ENCODE assay signal across 9 mouse cellular contexts in genomic region chr6:90729829-90730228, GRCm38 (mm10).
DNase-seq lines count a peak whose midpoint lies in the region; ATAC-seq and TF ChIP-seq lines count a peak whose summit lies in the region.
"Had no signal": no experiment of that assay in that cellular context is flagged by ENCODE, and none has a peak within 500 bp of the region (broad histone marks: within the 10 kb centered on the region; RNA-seq: fewer than 3 reads in every experiment).

No protein-coding gene starts in this region.

- H3K4me3 ChIP-seq in cerebellum, adult 2 months (replicated peaks; ENCODE audit: insufficient read depth, low read depth, low read length) = no peak overlapping the region
- no peak overlapping the region for H3K4me3 ChIP-seq in intestine, embryonic 16.5 days (ENCODE audit: low read length)

- TF ChIP-seq CTCF in cerebellum, adult 2 months (IDR thresholded peaks at IDR 0.05; ENCODE audit: borderline replicate concordance, insufficient read depth, low read depth, low read length) = no peak

- WGBS in cerebellum, adult 2 months = 2% methylated on average over 5 of the region's 5 CpGs
- WGBS in intestine, embryonic 16.5 days = 59% methylated on average over 5 of the region's 5 CpGs

- peak overlapping the region; percentile 38 for H3K9ac ChIP-seq in intestine, embryonic 16.5 days (ENCODE audit: low read depth, low read length)

- H3K4me1 ChIP-seq in cerebellum, adult 2 months (ENCODE audit: control insufficient read depth, insufficient read depth, low read length) = peaks cover 69% of the 10 kb centered on the region
- H3K4me1 ChIP-seq in intestine, embryonic 16.5 days (ENCODE audit: control insufficient read depth, insufficient read depth, low read length) = peaks cover 37% of the 10 kb centered on the region

- no peak overlapping the region for H3K4me2 ChIP-seq in intestine, embryonic 16.5 days (ENCODE audit: low read depth, low read length)

- TF ChIP-seq POLR2A in cerebellum, adult 2 months (IDR thresholded peaks at IDR 0.05; ENCODE audit: borderline replicate concordance, insufficient read depth, low read length) = no peak

- no peaks in the 10 kb centered on the region for H3K9me3 ChIP-seq in intestine, embryonic 16.5 days (ENCODE audit: control insufficient read depth, low read length)

- ATAC-seq in frontal cortex, adult (ENCODE audit: low TSS enrichment) = 0 out of 2 replicates have a peak, but pooled peaks have one; percentile 21
- 0 out of 2 replicates have a peak, but pooled peaks have one; percentile 7 for ATAC-seq in intestine, embryonic 16.5 days

- DNase-seq in frontal cortex, postnatal 14 days (ENCODE audit: low spot score in 2 of 2) = no peak
- DNase-seq in layer of hippocampus, adult 9-11 months = peak; percentile 83
- DNase-seq in layer of hippocampus, adult 9-10 months (ENCODE audit: low spot score) = no peak
- peak; percentile 70 to 72 for DNase-seq in cerebellum, adult 2 months
- DNase-seq in thymus, postnatal 25 days = no peak
- no peak for DNase-seq in urinary bladder, postnatal 10 days (ENCODE audit: low spot score)
- DNase-seq: lung, postnatal 10 days had no signal

- no peaks in the 10 kb centered on the region for H3K27me3 ChIP-seq in cerebellum, adult 2 months (ENCODE audit: control insufficient read depth, insufficient read depth, low read length)
- H3K27me3 ChIP-seq in intestine, embryonic 16.5 days (replicated peaks; ENCODE audit: control insufficient read depth, insufficient read depth, low read length) = no peaks in the 10 kb centered on the region

- peak overlapping the region; percentile 75 for H3K27ac ChIP-seq in cerebellum, adult 2 months (ENCODE audit: insufficient read depth, low read length)
- peak overlapping the region; percentile 65 for H3K27ac ChIP-seq in intestine, embryonic 16.5 days (ENCODE audit: low read length)

- H3K36me3 ChIP-seq in intestine, embryonic 16.5 days (ENCODE audit: control insufficient read depth, insufficient read depth, low read length) = no peaks in the 10 kb centered on the region

Comparison
In these comparisons a context has a peak if more than half of its experiments do, and no peak if none do; other contexts are left out.
1. DNase-seq: peak in layer of hippocampus, adult 9-11 months (single experiment) and cerebellum, adult 2 months (2 of 2); none in frontal cortex, postnatal 14 days (0 of 2), layer of hippocampus, adult 9-10 months (single experiment), thymus, postnatal 25 days (single experiment) and urinary bladder, postnatal 10 days (single experiment).